Mouse (Mus musculus): ENCODE results near the gene Notch1. TPM values are rescaled to one million over a fixed set of nuclear protein-coding genes. Genes with fewer than 3 reads are reported as not detected.

Gene Notch1
- polyA plus RNA-seq, 2 experiments from 2014 or later, result 21.9 to 33.0 TPM

GRCm38 (mm10) chr2:26444946-26445665 lies 71.4 kb downstream of the Notch1 start, which contains the start of gene Sec16a:
Gene Sec16a (minus strand): TSS chr2:26445216.
- ATAC-seq, result peak; percentile 85

- no peak for ATAC-seq
These were observed 72.1 kb downstream of the Notch1 start for GRCm38 (mm10) chr2:26444368-26444767.

- ATAC-seq, result no peak
These were observed 72.6 kb downstream of the Notch1 start for GRCm38 (mm10) chr2:26443876-26444275.

GRCm38 (mm10) chr2:26442843-26443242 lies 73.6 kb downstream of the Notch1 start:
- ATAC-seq, result no peak

GRCm38 (mm10) chr2:26441688-26442087 lies 74.8 kb downstream of the Notch1 start:
- ATAC-seq, result no peak

GRCm38 (mm10) chr2:26441261-26441660 lies 75.2 kb downstream of the Notch1 start:
- ATAC-seq, result no peak

- ATAC-seq, result no peak
These were observed 76.8 kb downstream of the Notch1 start for GRCm38 (mm10) chr2:26439671-26440070.

- ATAC-seq, result no peak
These were observed 78.1 kb downstream of the Notch1 start for GRCm38 (mm10) chr2:26438373-26438772.

GRCm38 (mm10) chr2:26437221-26437620 lies 79.2 kb downstream of the Notch1 start:
- ATAC-seq, result no peak

- no peak for ATAC-seq
These were observed 81.5 kb downstream of the Notch1 start for GRCm38 (mm10) chr2:26434791-26435572.

- ATAC-seq, result no peak
These were observed 86.6 kb downstream of the Notch1 start for GRCm38 (mm10) chr2:26429851-26430250.

GRCm38 (mm10) chr2:26424541-26424940 lies 91.9 kb downstream of the Notch1 start:
- no peak for ATAC-seq

GRCm38 (mm10) chr2:26423086-26423485 lies 93.4 kb downstream of the Notch1 start:
- no peak for ATAC-seq

GRCm38 (mm10) chr2:26421969-26422368 lies 94.5 kb downstream of the Notch1 start:
- ATAC-seq, result no peak

GRCm38 (mm10) chr2:26418120-26418519 lies 98.3 kb downstream of the Notch1 start:
- no peak for ATAC-seq

- ATAC-seq, result no peak
These were observed 99.4 kb downstream of the Notch1 start for GRCm38 (mm10) chr2:26417066-26417465.

- ATAC-seq, result no peak
These were observed 105.5 kb downstream of the Notch1 start for GRCm38 (mm10) chr2:26410931-26411411.

GRCm38 (mm10) chr2:26410091-26410490 lies 106.4 kb downstream of the Notch1 start:
- no peak for ATAC-seq

- no peak for ATAC-seq
These were observed 107.1 kb downstream of the Notch1 start for GRCm38 (mm10) chr2:26409362-26409761.

GRCm38 (mm10) chr2:26408515-26409356 lies 107.7 kb downstream of the Notch1 start, which contains the start of gene Inpp5e:
Gene Inpp5e (minus strand): TSS chr2:26409203.
- peak; percentile 93 for ATAC-seq

Data from CD4-positive, CD25-positive, alpha-beta regulatory T cell, adult 4 months (primary cell).